Mouse (Mus musculus) neural tube, embryonic 13.5 days (tissue): ENCODE results near the gene Robo1. TPM values are rescaled to one million over a fixed set of nuclear protein-coding genes. Genes with fewer than 3 reads are reported as not detected.
A peak's percentile ranks its signal among the peaks of the same experiment; 100 is the strongest.

Experiments
- ATAC-seq: fragments of 200-750 bp; cut with Nextera tagmentation; 2 replicates; pipeline ENCODE4 v1.8.0; 2017; ENCODE audit warnings: low read depth, mild to moderate bottlenecking, moderate TSS enrichment, moderate library complexity
- H3K27ac ChIP-seq: fragments of 300-500 bp; sonication (generic); replicated peaks from 2 replicates; pipeline ENCODE4 v1.5.1; 2015; ENCODE audit warnings: moderate library complexity, mild to moderate bottlenecking, inconsistent platforms
- H3K27me3 ChIP-seq: fragments of 300-500 bp; sonication (generic); 2 replicates; pipeline ENCODE4 v1.6.1; 2015; ENCODE audit warnings: mild to moderate bottlenecking, inconsistent platforms
- H3K36me3 ChIP-seq: fragments of 300-500 bp; sonication (generic); 2 replicates; pipeline ENCODE4 v1.6.1; 2015; ENCODE audit warnings: mild to moderate bottlenecking, inconsistent platforms
- H3K4me1 ChIP-seq: fragments of 300-500 bp; sonication (generic); replicated peaks from 2 replicates; pipeline ENCODE4 v1.6.1; 2015; ENCODE audit warnings: inconsistent platforms
- H3K4me2 ChIP-seq: fragments of 300-500 bp; sonication (generic); 2 replicates; pipeline ENCODE4 v1.6.1; 2015; ENCODE audit warnings: inconsistent platforms, mild to moderate bottlenecking, moderate library complexity
- H3K4me3 ChIP-seq: fragments of 300-500 bp; sonication (generic); 2 replicates; pipeline ENCODE4 v1.5.1; 2015; ENCODE audit warnings: mild to moderate bottlenecking, inconsistent platforms
- H3K9ac ChIP-seq: fragments of 300-500 bp; sonication (generic); 2 replicates; pipeline ENCODE4 v1.6.1; 2015; ENCODE audit warnings: moderate library complexity, mild to moderate bottlenecking, inconsistent platforms
- H3K9me3 ChIP-seq: fragments of 300-500 bp; sonication (generic); 2 replicates; pipeline ENCODE4 v1.6.1; 2016; ENCODE audit warnings: inconsistent platforms
- WGBS: fragments of 180-500 bp; shearing (Covaris S2); methylation state at CpG from one replicate; pipeline ENCODE4 v1.1.7; 2015; 5-methylcytosine and 5-hydroxymethylcytosine counted together
- polyA plus RNA-seq: library from polyadenylated mRNA; unstranded; fragments of >200 nt; fragmentation: Nextera tagmentation; extraction: Ambion mirVana; gene quantifications from 2 replicates; pipeline ENCODE4 v1.2.1, GENCODE M21; 2015

Gene Robo1
- polyA plus RNA-seq, 1 experiment from 2014 or later = 44.1 TPM

GRCm38 (mm10) chr16:72670240-72671038 lies 362.3 kb downstream of the Robo1 start:
- H3K36me3 ChIP-seq = no peaks in the 10 kb centered on the region
- peaks cover 43% of the 10 kb centered on the region for H3K4me1 ChIP-seq
- WGBS = 44% methylated on average over 6 of the region's 6 CpGs
- H3K27ac ChIP-seq = no peak overlapping the region
- H3K4me2 ChIP-seq = no peak overlapping the region
- ATAC-seq = 0 out of 2 replicates have a peak, but pooled peaks have one; percentile 15
- H3K9ac ChIP-seq = no peak overlapping the region
- H3K4me3 ChIP-seq = no peak overlapping the region
- H3K9me3 ChIP-seq = no peaks in the 10 kb centered on the region
- H3K27me3 ChIP-seq = no peaks in the 10 kb centered on the region

GRCm38 (mm10) chr16:72677234-72677633 lies 369.1 kb downstream of the Robo1 start:
- Histone ChIP-seq H3K9ac (no peak overlapping the region), H3K4me1 (peaks cover 35% of the 10 kb centered on the region), H3K36me3 (no peaks in the 10 kb centered on the region), H3K4me3 (no peak overlapping the region), H3K27me3 (no peaks in the 10 kb centered on the region), H3K27ac (no peak overlapping the region), H3K4me2 (no peak overlapping the region), H3K9me3 (no peaks in the 10 kb centered on the region)
- 50% methylated on average over 5 of the region's 5 CpGs for WGBS
- no peak for ATAC-seq

- WGBS = 9% methylated on average over 13 of the region's 13 CpGs
- Histone ChIP-seq H3K4me3 (0 out of 2 replicates have a peak overlapping the region, but pooled peaks have one; percentile 2), H3K9ac (peak overlapping the region; percentile 6; the same call in 1 of the 2 replicates), H3K9me3 (no peaks in the 10 kb centered on the region), H3K4me1 (peaks cover 35% of the 10 kb centered on the region), H3K27me3 (no peaks in the 10 kb centered on the region), H3K27ac (peak overlapping the region; percentile 64), H3K36me3 (no peaks in the 10 kb centered on the region), H3K4me2 (peak overlapping the region; percentile 39)
- ATAC-seq = peak; percentile 43
Observed at GRCm38 (mm10) chr16:72678450-72678849, 370.3 kb downstream of the Robo1 start.

GRCm38 (mm10) chr16:72678947-72679558 lies 370.9 kb downstream of the Robo1 start:
- Histone ChIP-seq H3K27ac (peak overlapping the region; percentile 64), H3K9me3 (no peaks in the 10 kb centered on the region), H3K9ac (peak overlapping the region; percentile 6; the same call in 1 of the 2 replicates), H3K4me3 (no peak overlapping the region), H3K36me3 (no peaks in the 10 kb centered on the region), H3K4me1 (peaks cover 35% of the 10 kb centered on the region), H3K27me3 (no peaks in the 10 kb centered on the region), H3K4me2 (peak overlapping the region; percentile 39)
- no peak for ATAC-seq
- WGBS = 61% methylated on average over 11 of the region's 11 CpGs

- Histone ChIP-seq H3K27ac (peak overlapping the region; percentile 19; the same call in 1 of the 2 replicates), H3K4me1 (peaks cover 30% of the 10 kb centered on the region), H3K4me3 (no peak overlapping the region), H3K36me3 (no peaks in the 10 kb centered on the region), H3K9ac (no peak overlapping the region), H3K4me2 (no peak overlapping the region), H3K9me3 (no peaks in the 10 kb centered on the region), H3K27me3 (no peaks in the 10 kb centered on the region)
- ATAC-seq = no peak
- 47% methylated on average over 6 of the region's 6 CpGs for WGBS
Observed at GRCm38 (mm10) chr16:72685604-72686479, 377.7 kb downstream of the Robo1 start.

DNA sequence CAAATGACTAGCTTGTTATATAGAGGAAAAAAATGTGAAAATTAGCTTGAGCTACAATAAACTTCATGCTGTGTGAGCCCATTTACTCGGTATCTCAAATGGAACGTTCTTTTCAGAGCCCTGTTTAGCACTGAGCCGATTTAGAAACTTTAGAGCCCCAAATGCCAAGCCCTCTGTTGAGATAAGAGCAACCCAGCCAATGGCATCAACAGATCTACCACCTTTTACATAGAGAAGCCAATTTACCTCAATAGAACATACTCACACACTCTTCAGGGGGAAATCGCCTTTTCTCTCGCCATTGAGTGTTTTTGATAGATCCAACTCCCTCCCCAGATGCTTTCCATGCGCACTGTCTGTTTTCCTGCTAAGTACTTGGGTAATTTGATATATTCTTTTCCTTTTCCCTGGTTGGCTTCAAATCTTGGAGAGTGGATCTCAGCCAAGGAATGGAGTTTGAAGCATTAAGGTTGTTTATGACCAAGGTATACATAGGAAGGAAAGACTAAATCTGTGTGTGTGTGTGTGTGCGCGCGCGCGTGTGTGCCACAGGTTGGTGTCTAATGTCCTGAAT lies 378.5 kb downstream of the Robo1 start:
- no peak overlapping the region for H3K4me2 ChIP-seq
- WGBS = 63% methylated on average over 11 of the region's 11 CpGs
- H3K4me3 ChIP-seq = no peak overlapping the region
- no peak overlapping the region for H3K9ac ChIP-seq
- no peaks in the 10 kb centered on the region for H3K27me3 ChIP-seq
- no peaks in the 10 kb centered on the region for H3K36me3 ChIP-seq
- no peak for ATAC-seq
- H3K27ac ChIP-seq = no peak overlapping the region
- H3K9me3 ChIP-seq = no peaks in the 10 kb centered on the region
- H3K4me1 ChIP-seq = peaks cover 36% of the 10 kb centered on the region

GRCm38 (mm10) chr16:72687651-72688050 lies 379.5 kb downstream of the Robo1 start:
- Histone ChIP-seq H3K9me3 (no peaks in the 10 kb centered on the region), H3K27me3 (no peaks in the 10 kb centered on the region), H3K27ac (no peak overlapping the region), H3K36me3 (no peaks in the 10 kb centered on the region), H3K4me3 (no peak overlapping the region), H3K4me2 (no peak overlapping the region), H3K9ac (no peak overlapping the region), H3K4me1 (peaks cover 47% of the 10 kb centered on the region)
- WGBS = 51% methylated on average over 3 of the region's 3 CpGs
- ATAC-seq = no peak

- no peak overlapping the region for H3K4me2 ChIP-seq
- ATAC-seq = 0 out of 2 replicates have a peak, but pooled peaks have one; percentile 33
- no peaks in the 10 kb centered on the region for H3K36me3 ChIP-seq
- no peak overlapping the region for H3K4me3 ChIP-seq
- 61% methylated on average over 6 of the region's 6 CpGs for WGBS
- no peak overlapping the region for H3K27ac ChIP-seq
- no peaks in the 10 kb centered on the region for H3K27me3 ChIP-seq
- H3K4me1 ChIP-seq = peaks cover 52% of the 10 kb centered on the region
- no peak overlapping the region for H3K9ac ChIP-seq
- H3K9me3 ChIP-seq = no peaks in the 10 kb centered on the region
Observed at GRCm38 (mm10) chr16:72688185-72688681, 380.1 kb downstream of the Robo1 start.

DNA sequence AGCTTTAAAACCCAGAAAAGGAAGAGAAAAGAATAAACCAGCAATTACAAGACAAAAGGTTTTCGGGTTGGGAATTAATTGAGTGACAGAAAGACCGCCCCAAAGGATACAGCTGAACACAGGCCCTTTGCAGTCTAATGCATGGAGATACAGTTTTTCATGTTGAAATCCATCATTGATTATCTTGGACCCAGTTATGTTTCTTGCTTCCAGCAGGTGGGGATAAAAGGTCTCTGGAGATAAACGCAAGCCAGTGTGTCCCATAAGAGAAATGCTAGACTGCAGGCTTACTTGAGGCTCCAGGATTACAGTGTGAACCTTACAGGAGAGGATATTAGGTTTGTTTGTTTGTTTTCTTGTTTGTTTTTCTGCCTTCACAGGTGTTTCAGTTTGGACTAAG lies 383.8 kb downstream of the Robo1 start:
- no peak overlapping the region for H3K9ac ChIP-seq
- H3K4me3 ChIP-seq = no peak overlapping the region
- no peaks in the 10 kb centered on the region for H3K9me3 ChIP-seq
- peak overlapping the region; percentile 68 for H3K27ac ChIP-seq
- H3K4me2 ChIP-seq = no peak overlapping the region
- peaks cover 56% of the 10 kb centered on the region for H3K4me1 ChIP-seq
- no peaks in the 10 kb centered on the region for H3K27me3 ChIP-seq
- no peaks in the 10 kb centered on the region for H3K36me3 ChIP-seq
- 16% methylated on average over 3 of the region's 3 CpGs for WGBS
- ATAC-seq = 0 out of 2 replicates have a peak, but pooled peaks have one; percentile 32

DNA sequence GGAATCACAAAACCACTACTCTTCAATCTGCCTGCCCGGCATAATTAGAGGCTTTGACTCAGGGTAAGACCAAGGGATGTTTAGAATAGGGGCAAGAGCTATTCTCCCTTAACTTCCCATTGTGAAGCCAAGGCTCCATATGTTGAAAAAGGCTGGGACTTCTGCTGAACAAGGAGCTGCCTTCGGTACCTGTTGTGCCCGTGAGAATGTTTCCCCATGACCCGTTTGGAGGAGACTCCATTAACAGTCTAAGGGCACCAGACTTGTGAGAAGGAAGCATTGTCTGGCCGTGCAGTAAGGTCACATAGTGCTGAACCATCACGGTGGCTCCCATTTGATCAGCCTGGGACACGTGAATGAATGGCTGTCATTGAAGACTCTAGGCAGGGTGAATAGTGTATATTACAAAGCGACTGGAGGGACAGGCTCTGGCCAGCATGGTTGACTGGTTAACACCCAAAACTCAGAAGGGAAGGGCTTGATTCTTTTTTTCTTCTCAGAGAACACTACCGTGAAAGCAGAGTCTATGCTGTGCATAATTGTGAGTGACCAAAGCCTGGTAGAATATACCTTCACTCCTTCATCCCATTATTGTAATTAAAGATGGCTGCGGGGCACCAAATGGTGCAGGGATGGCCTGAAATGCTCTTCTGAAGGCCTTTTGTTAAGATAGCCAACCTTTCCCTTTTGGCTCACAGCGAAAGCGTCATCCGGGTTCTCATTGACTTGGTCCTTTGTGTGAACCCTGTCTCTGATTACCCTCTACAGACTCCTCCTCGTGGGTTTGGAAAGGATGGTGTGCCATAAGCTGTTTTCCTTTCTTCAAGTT lies 385.6 kb downstream of the Robo1 start:
- no peaks in the 10 kb centered on the region for H3K36me3 ChIP-seq
- no peak overlapping the region for H3K9ac ChIP-seq
- H3K27ac ChIP-seq = 0 out of 2 replicates have a peak overlapping the region, but pooled peaks have one; percentile 28
- WGBS = 16% methylated on average over 14 of the region's 14 CpGs
- 0 out of 2 replicates have a peak overlapping the region, but pooled peaks have one; percentile 13 for H3K4me2 ChIP-seq
- no peaks in the 10 kb centered on the region for H3K27me3 ChIP-seq
- ATAC-seq = peak; percentile 51; the same call in 1 of the 2 replicates
- H3K9me3 ChIP-seq = no peaks in the 10 kb centered on the region
- H3K4me3 ChIP-seq = no peak overlapping the region
- peaks cover 55% of the 10 kb centered on the region for H3K4me1 ChIP-seq

DNA sequence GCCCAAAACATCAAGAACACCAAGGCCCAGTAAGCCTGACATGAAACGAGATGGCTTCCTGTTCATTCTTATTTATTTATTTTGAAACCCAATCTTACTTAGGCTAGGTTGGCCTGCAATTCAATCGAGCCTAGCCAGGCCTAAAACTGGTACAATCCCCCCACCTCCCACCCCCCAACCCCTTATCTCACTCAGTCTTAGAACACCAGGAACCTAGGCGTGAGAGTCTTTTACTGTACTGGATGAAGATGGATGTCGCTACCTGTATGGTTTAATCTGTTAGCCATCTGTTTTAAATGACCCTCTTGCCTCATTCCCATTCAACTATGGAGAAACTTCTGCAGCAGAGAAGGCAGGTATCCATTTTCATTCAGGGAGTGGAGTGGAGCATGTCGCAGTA lies 386.7 kb downstream of the Robo1 start:
- H3K36me3 ChIP-seq = no peaks in the 10 kb centered on the region
- no peak overlapping the region for H3K9ac ChIP-seq
- WGBS = 73% methylated on average over 5 of the region's 5 CpGs
- no peak overlapping the region for H3K4me2 ChIP-seq
- no peak overlapping the region for H3K4me3 ChIP-seq
- no peak overlapping the region for H3K27ac ChIP-seq
- H3K27me3 ChIP-seq = no peaks in the 10 kb centered on the region
- no peak for ATAC-seq
- H3K9me3 ChIP-seq = no peaks in the 10 kb centered on the region
- H3K4me1 ChIP-seq = peaks cover 66% of the 10 kb centered on the region
